Mouse (Mus musculus): ENCODE data around the gene Slc7a1. TPM values are rescaled to one million over a fixed set of nuclear protein-coding genes. Genes with fewer than 3 reads are reported as not detected.

Slc7a1 gene
- polyA plus RNA-seq, 1 experiment from 2014 or later, result 12.3 TPM

GRCm38 (mm10) chr5:148378232-148378508 is 21.5 kb downstream of the Slc7a1 start:
- ATAC-seq (ENCODE audit: insufficient number of reproducible peaks, insufficient read depth, low FRiP score, low TSS enrichment, low read depth), result no peak
- Histone ChIP-seq H3K36me3 (no peaks in the 10 kb centered on the region; the same call in 1 of the 2 replicates), H3K27ac (no peak overlapping the region), H3K9ac (no peak overlapping the region), H3K4me2 (no peak overlapping the region), H3K4me3 (no peak overlapping the region), H3K27me3 (no peaks in the 10 kb centered on the region), H3K9me3 (no peaks in the 10 kb centered on the region; the same call in 1 of the 2 replicates), H3K4me1 (peaks cover 2% of the 10 kb centered on the region; the same call in 1 of the 2 replicates)
- 72% methylated on average over 4 of the region's 4 CpGs for WGBS

- Histone ChIP-seq H3K27ac (no peak overlapping the region), H3K4me3 (no peak overlapping the region), H3K36me3 (no peaks in the 10 kb centered on the region; the same call in 1 of the 2 replicates), H3K9me3 (no peaks in the 10 kb centered on the region; the same call in 1 of the 2 replicates), H3K4me2 (no peak overlapping the region), H3K4me1 (peaks cover 2% of the 10 kb centered on the region; the same call in 1 of the 2 replicates), H3K9ac (no peak overlapping the region), H3K27me3 (no peaks in the 10 kb centered on the region)
- WGBS, result 89% methylated on average over 17 of the region's 17 CpGs
- no peak for ATAC-seq (ENCODE audit: insufficient number of reproducible peaks, insufficient read depth, low FRiP score, low TSS enrichment, low read depth)
These were observed 22.1 kb downstream of the Slc7a1 start for GRCm38 (mm10) chr5:148377439-148378231.

GRCm38 (mm10) chr5:148376358-148376757 is 23.3 kb downstream of the Slc7a1 start:
- no peak overlapping the region for H3K4me2 ChIP-seq
- H3K4me1 ChIP-seq, result peaks cover 2% of the 10 kb centered on the region; the same call in 1 of the 2 replicates
- no peak overlapping the region for H3K27ac ChIP-seq
- H3K4me3 ChIP-seq, result no peak overlapping the region
- 92% methylated on average over 8 of the region's 8 CpGs for WGBS
- H3K9ac ChIP-seq, result no peak overlapping the region
- H3K9me3 ChIP-seq, result no peaks in the 10 kb centered on the region; the same call in 1 of the 2 replicates
- no peak for ATAC-seq (ENCODE audit: insufficient number of reproducible peaks, insufficient read depth, low FRiP score, low TSS enrichment, low read depth)
- no peaks in the 10 kb centered on the region; the same call in 1 of the 2 replicates for H3K36me3 ChIP-seq
- H3K27me3 ChIP-seq, result no peaks in the 10 kb centered on the region

- Histone ChIP-seq H3K4me2 (no peak overlapping the region), H3K4me1 (peaks cover 2% of the 10 kb centered on the region; the same call in 1 of the 2 replicates), H3K36me3 (no peaks in the 10 kb centered on the region; the same call in 1 of the 2 replicates), H3K27ac (no peak overlapping the region), H3K9me3 (peaks cover 3% of the 10 kb centered on the region; the same call in 1 of the 2 replicates), H3K27me3 (no peaks in the 10 kb centered on the region), H3K9ac (no peak overlapping the region), H3K4me3 (no peak overlapping the region)
- whole genome bisulfite sequencing, result 75% methylated on average over 12 of the region's 12 CpGs
- ATAC-seq (ENCODE audit: insufficient number of reproducible peaks, insufficient read depth, low FRiP score, low TSS enrichment, low read depth), result no peak
These were observed 24.2 kb downstream of the Slc7a1 start for GRCm38 (mm10) chr5:148375480-148375879.

- H3K36me3 ChIP-seq, result peaks cover 5% of the 10 kb centered on the region; the same call in 1 of the 2 replicates
- ATAC-seq (ENCODE audit: insufficient number of reproducible peaks, insufficient read depth, low FRiP score, low TSS enrichment, low read depth), result no peak
- H3K9me3 ChIP-seq, result 0 out of 2 replicates have a peak, but pooled peaks cover 9% of the 10 kb centered on the region
- no peaks in the 10 kb centered on the region for H3K27me3 ChIP-seq
- H3K4me1 ChIP-seq, result peaks cover 2% of the 10 kb centered on the region; the same call in 1 of the 2 replicates
- H3K9ac ChIP-seq, result no peak overlapping the region
- H3K4me3 ChIP-seq, result no peak overlapping the region
- WGBS, result 77% methylated on average over 9 of the region's 9 CpGs
- no peak overlapping the region for H3K27ac ChIP-seq
- no peak overlapping the region for H3K4me2 ChIP-seq
These were observed 26.5 kb downstream of the Slc7a1 start for GRCm38 (mm10) chr5:148373092-148373685.

GRCm38 (mm10) chr5:148372005-148372917 is 27.4 kb downstream of the Slc7a1 start:
- H3K36me3 ChIP-seq, result peaks cover 5% of the 10 kb centered on the region; the same call in 1 of the 2 replicates
- no peaks in the 10 kb centered on the region for H3K27me3 ChIP-seq
- no peak overlapping the region for H3K4me3 ChIP-seq
- H3K4me2 ChIP-seq, result no peak overlapping the region
- H3K27ac ChIP-seq, result no peak overlapping the region
- H3K9me3 ChIP-seq, result 0 out of 2 replicates have a peak, but pooled peaks cover 9% of the 10 kb centered on the region
- H3K4me1 ChIP-seq, result peaks cover 2% of the 10 kb centered on the region; the same call in 1 of the 2 replicates
- H3K9ac ChIP-seq, result no peak overlapping the region
- ATAC-seq (ENCODE audit: insufficient number of reproducible peaks, insufficient read depth, low FRiP score, low TSS enrichment, low read depth), result no peak
- 82% methylated on average over 12 of the region's 12 CpGs for WGBS

GRCm38 (mm10) chr5:148371375-148371774 is 28.3 kb downstream of the Slc7a1 start:
- ATAC-seq (ENCODE audit: insufficient number of reproducible peaks, insufficient read depth, low FRiP score, low TSS enrichment, low read depth), result no peak
- Histone ChIP-seq H3K4me1 (peaks cover 7% of the 10 kb centered on the region; the same call in 1 of the 2 replicates), H3K9ac (no peak overlapping the region), H3K4me3 (no peak overlapping the region), H3K27me3 (no peaks in the 10 kb centered on the region), H3K9me3 (0 out of 2 replicates have a peak, but pooled peaks cover 9% of the 10 kb centered on the region), H3K4me2 (no peak overlapping the region), H3K27ac (no peak overlapping the region), H3K36me3 (peaks cover 5% of the 10 kb centered on the region; the same call in 1 of the 2 replicates)
- 91% methylated on average over 9 of the region's 9 CpGs for WGBS

GRCm38 (mm10) chr5:148370624-148371023 is 29.1 kb downstream of the Slc7a1 start:
- Histone ChIP-seq H3K4me1 (peaks cover 10% of the 10 kb centered on the region), H3K4me3 (no peak overlapping the region), H3K27ac (no peak overlapping the region), H3K9ac (no peak overlapping the region), H3K27me3 (no peaks in the 10 kb centered on the region), H3K4me2 (no peak overlapping the region), H3K9me3 (0 out of 2 replicates have a peak, but pooled peaks cover 9% of the 10 kb centered on the region), H3K36me3 (peaks cover 5% of the 10 kb centered on the region; the same call in 1 of the 2 replicates)
- 74% methylated on average over 1 of the region's 1 CpGs for WGBS
- no peak for ATAC-seq (ENCODE audit: insufficient number of reproducible peaks, insufficient read depth, low FRiP score, low TSS enrichment, low read depth)

- Histone ChIP-seq H3K9me3 (0 out of 2 replicates have a peak, but pooled peaks cover 9% of the 10 kb centered on the region), H3K4me2 (no peak overlapping the region), H3K4me3 (no peak overlapping the region), H3K4me1 (peaks cover 12% of the 10 kb centered on the region), H3K27ac (no peak overlapping the region), H3K36me3 (0 out of 2 replicates have a peak, but pooled peaks cover 5% of the 10 kb centered on the region), H3K9ac (no peak overlapping the region), H3K27me3 (no peaks in the 10 kb centered on the region)
- no peak for ATAC-seq (ENCODE audit: insufficient number of reproducible peaks, insufficient read depth, low FRiP score, low TSS enrichment, low read depth)
- WGBS, result 91% methylated on average over 3 of the region's 3 CpGs
These were observed 30.5 kb downstream of the Slc7a1 start for GRCm38 (mm10) chr5:148369178-148369577.

GRCm38 (mm10) chr5:148367816-148368215 is 31.9 kb downstream of the Slc7a1 start:
- Histone ChIP-seq H3K27ac (no peak overlapping the region), H3K4me1 (peaks cover 17% of the 10 kb centered on the region), H3K9me3 (0 out of 2 replicates have a peak, but pooled peaks cover 9% of the 10 kb centered on the region), H3K9ac (no peak overlapping the region), H3K4me3 (no peak overlapping the region), H3K4me2 (no peak overlapping the region), H3K36me3 (0 out of 2 replicates have a peak, but pooled peaks cover 5% of the 10 kb centered on the region), H3K27me3 (no peaks in the 10 kb centered on the region)
- ATAC-seq (ENCODE audit: insufficient number of reproducible peaks, insufficient read depth, low FRiP score, low TSS enrichment, low read depth), result no peak
- 87% methylated on average over 3 of the region's 3 CpGs for WGBS

GRCm38 (mm10) chr5:148366455-148366854 is 33.2 kb downstream of the Slc7a1 start:
- no peak for ATAC-seq (ENCODE audit: insufficient number of reproducible peaks, insufficient read depth, low FRiP score, low TSS enrichment, low read depth)
- H3K27me3 ChIP-seq, result no peaks in the 10 kb centered on the region
- no peak overlapping the region for H3K9ac ChIP-seq
- 0 out of 2 replicates have a peak, but pooled peaks cover 9% of the 10 kb centered on the region for H3K9me3 ChIP-seq
- 80% methylated on average over 9 of the region's 9 CpGs for WGBS
- H3K27ac ChIP-seq, result no peak overlapping the region
- 0 out of 2 replicates have a peak, but pooled peaks cover 5% of the 10 kb centered on the region for H3K36me3 ChIP-seq
- H3K4me2 ChIP-seq, result no peak overlapping the region
- peaks cover 21% of the 10 kb centered on the region for H3K4me1 ChIP-seq
- H3K4me3 ChIP-seq, result no peak overlapping the region

Measured in embryonic facial prominence, embryonic 13.5 days (tissue).